Mouse (Mus musculus): ENCODE measurements around the gene Prrx1.

Gene Prrx1

DNA sequence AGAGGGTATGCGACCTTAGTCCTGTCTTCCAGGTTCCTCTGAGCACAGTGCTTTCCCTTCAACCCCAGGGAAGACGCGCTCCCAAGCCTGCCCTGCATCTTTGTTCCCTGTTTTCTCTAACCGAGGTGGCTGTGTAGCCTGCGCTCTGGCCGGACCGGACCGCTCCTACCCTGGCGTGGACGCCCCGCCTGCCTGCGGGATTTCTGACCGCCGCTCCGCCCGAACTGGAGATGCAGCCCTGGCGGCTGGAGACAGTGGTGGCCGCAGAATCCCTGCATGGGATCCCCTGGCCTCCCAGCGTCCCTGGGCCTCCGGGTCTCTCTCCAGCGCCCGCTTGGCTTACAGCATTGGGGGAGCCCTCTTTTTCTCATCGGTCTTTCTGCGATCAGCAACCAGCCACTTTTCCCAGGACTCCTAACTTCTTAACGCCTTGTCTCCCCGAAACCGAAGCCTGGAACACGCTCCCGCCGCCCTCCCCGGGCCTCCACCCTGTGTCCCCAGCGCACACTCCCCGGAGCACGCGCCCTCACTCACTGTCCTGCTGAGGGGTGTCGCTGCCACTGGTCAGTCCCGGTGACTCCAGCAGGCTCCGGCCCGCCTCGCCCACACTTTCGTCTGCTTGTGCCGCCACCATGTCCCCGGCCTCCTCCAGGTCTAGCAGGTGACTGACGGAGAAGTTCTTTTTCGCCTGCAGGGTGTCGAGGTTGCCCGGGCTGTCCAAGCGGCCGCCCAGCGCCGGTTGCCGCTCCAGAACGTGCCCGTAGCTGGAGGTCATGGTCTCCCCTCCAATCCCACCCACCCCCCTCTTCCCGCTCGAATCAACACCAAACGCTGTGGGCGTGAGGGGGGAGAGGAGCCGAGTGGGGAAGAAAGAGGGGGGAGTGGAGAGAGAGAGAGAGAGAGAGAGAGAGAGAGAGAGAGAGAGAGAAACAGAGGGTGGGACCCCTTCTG, 1.4 kb downstream of the Prrx1 start:
- peak; percentile 30 for DNase-seq (ENCODE audit: low read depth, low spot score)

DNA sequence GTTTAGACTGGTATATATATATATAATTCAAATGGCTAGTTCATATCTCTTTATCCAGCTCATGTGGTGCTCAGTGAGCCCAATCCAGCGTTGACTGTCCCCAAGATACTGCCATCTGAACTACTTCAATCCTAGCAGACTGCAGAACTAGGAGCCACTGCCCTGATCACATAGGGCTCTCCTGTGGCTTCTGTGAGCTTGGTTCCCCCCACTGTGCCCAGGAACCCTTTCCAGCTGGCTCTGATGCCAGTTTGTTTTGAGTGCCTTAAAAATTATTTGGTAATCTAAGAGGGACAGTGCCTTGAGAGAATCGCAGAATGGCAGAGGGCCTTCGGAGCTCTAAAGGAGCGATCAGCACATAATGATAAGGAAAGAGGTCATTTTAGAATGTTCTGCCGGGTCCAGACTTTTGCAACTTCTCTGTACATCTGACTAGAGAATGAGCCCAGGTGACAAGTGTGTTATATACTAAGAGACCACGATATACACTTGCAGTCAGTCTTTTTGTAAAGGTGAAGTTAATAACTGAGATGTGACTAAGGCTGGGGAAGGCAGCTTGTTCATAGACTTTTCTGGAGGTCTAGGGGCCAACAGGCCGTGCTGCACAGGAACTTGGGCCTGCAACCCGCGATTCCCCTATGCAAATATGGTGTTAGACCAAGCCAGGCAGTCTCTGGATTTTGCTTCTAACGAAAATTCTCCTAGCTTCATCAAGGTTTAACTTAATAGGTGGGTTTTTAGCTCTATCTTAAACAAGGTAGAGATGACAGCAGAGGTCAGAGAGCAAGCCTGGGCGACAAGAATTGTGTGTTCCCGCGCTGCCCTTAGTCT, 2.3 kb downstream of the Prrx1 start:
- no peak for DNase-seq (ENCODE audit: low read depth, low spot score)

DNA sequence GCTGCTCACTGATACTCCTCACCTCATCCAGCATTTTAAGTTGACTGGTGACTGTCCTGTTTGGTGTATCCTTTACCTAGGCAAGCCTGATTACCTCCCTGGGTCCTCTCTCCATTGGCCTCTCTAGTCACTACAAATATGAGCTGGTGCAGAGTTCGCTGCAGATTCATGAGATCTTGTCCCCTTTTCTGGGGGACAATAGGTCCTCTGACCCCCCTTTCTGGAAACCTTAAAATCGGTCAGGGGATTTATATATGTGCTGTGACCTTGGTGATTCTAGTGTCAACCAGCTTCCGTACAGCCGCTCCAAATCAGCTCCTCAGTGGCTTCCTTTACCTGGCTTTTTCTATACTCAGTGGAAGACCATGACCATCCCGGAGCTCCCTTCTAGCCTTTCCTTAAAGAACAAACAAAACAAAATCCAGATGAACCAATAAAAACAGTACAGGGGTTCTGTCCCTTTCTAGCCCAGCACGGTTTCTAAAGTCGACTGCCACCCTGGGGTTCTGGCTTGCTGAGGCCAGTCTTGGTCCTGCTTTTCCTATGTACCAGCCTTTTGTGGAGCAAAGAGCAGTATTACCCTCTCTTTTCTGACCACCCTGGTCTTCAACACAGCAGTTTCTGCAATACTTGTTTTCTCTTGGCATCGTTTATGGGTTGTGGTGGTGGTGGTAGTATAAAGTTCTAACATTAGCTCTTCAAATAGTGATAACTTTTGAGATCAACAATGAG, 3.3 kb downstream of the Prrx1 start:
- DNase-seq (ENCODE audit: low read depth, low spot score) = no peak

DNA sequence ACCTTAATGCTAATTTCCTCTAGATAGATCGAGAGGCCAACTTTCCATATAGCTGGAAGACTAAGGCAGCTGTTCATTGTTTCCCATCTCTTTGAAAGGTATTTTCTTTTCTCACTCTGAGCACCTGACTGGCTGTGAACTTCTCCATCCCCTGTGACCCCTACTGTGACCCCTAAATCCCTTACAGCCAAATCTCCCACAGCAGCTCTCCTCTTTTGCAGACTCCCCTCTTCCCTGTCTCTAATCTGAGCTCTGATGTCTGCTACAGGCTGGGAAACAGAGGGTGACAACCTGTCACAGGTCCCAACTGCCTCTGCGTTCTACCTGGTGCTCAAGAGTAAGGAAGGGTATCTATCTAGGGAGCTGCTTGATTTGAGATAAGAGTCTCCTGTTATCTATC, 4.0 kb downstream of the Prrx1 start:
- peak; percentile 24 for DNase-seq (ENCODE audit: low read depth, low spot score)

DNA sequence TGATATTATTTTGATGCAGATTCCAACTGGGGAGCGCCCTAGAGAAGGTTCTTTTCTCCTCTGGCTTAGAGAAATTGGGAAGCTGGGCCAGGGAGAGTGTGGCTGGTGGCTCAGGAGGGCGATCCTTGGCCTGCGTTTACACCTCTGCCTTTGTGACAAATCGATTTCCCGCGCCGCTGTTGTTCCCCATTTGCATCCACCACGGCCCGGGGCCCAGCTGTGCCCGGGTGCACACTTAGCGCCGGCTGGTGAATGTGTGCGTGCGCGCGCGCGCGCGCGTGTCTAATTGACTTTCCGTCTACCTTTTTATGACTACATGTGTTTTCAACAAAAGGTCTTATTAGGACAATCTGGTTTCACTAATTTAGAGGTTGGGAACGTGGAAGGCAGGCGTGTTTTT, 4.9 kb downstream of the Prrx1 start:
- peak; percentile 43 for DNase-seq (ENCODE audit: low read depth, low spot score)

GRCm38 (mm10) chr1:163307706-163308105, 5.8 kb downstream of the Prrx1 start:
- DNase-seq (ENCODE audit: low read depth, low spot score) = no peak

- DNase-seq (ENCODE audit: low read depth, low spot score) = peak; percentile 34
Measured at GRCm38 (mm10) chr1:163305956-163306355, 7.6 kb downstream of the Prrx1 start.

GRCm38 (mm10) chr1:163304837-163305236, 8.7 kb downstream of the Prrx1 start:
- DNase-seq (ENCODE audit: low read depth, low spot score) = no peak

- no peak for DNase-seq (ENCODE audit: low read depth, low spot score)
Measured at GRCm38 (mm10) chr1:163302292-163302691, 11.2 kb downstream of the Prrx1 start.

DNA sequence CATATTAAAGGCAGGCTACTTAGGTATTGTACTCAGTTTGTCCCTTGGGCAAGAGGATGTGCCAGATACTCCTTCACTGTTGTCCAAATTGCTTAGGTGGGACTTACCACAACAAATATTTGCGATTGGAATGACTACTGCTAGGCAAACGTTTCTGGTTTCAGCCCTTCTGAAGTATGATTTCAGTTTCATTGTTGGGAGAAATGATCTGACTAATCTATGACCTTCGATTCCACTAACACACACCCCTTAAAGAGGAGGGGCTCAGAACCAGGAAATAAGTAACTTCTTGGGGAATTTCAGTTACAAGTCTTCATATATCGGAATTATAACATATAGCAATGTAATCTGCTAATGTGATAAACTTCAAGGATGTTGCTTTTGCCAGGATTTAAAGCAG, 20.4 kb downstream of the Prrx1 start:
- no peak for DNase-seq (ENCODE audit: low read depth, low spot score)

DNA sequence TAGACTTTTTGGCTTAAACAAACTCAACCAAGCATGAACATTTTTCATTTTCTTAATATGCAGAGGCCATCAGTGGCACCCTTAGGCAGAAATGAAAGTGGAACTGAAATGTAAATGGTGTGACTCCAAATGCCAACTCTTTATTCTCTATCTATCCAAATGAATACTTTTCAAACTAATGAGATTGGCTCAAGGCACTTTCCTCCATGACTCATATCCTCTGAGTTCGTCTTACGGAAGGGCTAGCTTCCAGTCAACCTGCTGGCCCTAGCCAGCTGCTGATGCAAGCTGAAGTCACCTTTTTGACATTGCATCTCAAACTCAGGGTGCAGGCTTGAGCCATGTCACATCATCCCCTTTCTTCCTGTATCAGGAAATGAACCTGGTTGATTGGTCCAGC, 21.6 kb downstream of the Prrx1 start:
- DNase-seq (ENCODE audit: low read depth, low spot score) = no peak

DNA sequence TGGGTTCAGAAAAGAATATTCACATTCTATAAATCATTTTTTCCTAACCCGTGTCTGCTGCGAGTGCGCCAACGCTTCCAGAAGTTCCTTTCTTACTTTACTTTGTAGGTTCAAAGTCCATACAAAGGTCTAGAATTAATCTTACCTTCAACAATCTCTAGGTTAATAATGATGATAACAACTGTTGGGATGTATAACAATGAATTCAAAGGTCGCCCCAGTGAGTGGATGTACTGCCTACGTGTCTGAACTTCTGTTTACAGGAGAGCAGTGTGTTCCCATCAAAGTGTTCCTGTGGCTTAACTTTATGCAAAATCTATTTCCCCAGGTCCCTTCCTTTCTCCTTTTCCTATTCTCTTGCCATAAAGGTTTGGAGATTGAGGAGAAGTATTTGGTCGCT, 24.4 kb downstream of the Prrx1 start:
- no peak for DNase-seq (ENCODE audit: low read depth, low spot score)

- DNase-seq (ENCODE audit: low read depth, low spot score) = no peak
Measured at GRCm38 (mm10) chr1:163285539-163285938, 28.0 kb downstream of the Prrx1 start.

- no peak for DNase-seq (ENCODE audit: low read depth, low spot score)
Measured at GRCm38 (mm10) chr1:163285136-163285535, 28.4 kb downstream of the Prrx1 start.

DNA sequence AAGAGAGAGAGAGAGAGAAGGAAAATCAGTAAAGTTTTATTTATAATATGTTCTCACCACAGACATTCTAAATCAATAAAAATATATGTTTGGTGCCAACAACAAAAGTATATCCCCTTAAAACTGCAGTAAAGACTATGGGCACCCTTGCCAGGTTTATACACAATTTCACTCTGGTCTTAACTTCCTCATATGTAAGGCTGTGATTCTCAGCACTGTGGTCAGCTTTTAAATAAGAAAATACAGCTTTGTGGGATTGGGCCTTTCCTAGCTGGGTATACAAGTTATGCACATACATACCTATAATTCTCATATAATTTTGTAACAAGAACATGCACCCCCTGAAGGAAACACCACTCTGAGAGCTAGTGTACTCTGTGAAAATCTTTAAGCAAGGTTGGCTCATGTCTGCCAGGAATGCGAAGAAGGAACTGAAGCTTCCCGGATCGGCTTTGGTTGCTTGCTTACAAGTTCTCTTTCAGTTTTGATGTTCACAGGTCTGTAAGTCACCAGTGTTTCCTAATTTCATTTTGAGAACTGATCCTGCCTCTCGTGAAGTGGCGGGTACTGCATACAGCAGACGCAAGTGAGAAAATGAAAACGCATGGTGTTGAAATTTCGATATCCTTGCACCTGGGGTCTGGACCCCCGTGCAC, 29.4 kb downstream of the Prrx1 start:
- no peak for DNase-seq (ENCODE audit: low read depth, low spot score)

DNA sequence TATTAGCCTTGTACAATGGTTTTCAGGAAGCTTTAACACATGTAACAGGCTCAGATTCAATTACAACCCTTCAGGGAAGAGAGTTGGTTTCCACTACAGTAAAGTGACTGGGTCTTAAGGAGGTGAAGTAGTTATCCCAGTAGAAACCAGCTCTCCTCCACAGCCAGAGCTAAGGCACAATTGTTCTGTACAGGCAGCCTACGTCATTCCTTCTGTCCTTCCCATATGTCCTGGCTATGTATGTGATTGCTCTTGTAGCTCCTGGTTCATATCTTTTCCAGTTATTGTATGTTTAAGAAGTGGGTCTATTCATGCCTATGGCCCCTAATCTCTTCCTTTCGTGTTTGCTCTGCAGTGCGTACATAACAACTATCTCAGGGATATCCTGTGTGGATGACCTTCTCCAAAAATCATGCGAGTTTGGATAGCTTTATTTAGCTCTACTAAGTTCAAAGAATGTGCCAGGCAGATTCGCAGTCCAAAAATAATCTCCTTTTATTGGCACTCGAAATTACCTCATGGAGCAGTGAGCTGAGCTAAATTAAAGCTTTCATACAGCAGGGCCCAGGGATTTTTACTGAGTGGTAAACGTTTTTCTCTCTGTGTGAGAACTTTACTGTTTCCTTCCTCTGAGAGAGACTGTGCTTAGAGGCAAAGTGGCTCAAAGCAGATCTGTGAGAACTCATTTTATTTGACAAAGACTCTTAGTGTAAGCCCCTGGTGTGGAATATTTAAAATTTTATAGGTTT, 31.9 kb downstream of the Prrx1 start:
- DNase-seq (ENCODE audit: low read depth, low spot score) = no peak

DNA sequence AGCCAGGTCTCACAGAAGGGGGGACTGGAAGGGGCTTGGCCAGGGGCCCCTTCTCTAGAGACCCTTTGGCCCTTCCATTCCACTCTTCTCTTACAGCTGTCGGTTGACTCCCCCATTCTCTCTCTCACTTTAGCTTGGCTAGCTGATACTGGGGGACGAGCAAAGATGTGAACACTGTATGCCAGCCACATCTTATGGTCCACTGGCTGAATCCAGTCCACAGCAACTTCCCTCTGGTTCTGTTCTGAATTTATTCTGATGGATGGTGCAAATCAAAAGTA, 32.7 kb downstream of the Prrx1 start:
- no peak for DNase-seq (ENCODE audit: low read depth, low spot score)

DNA sequence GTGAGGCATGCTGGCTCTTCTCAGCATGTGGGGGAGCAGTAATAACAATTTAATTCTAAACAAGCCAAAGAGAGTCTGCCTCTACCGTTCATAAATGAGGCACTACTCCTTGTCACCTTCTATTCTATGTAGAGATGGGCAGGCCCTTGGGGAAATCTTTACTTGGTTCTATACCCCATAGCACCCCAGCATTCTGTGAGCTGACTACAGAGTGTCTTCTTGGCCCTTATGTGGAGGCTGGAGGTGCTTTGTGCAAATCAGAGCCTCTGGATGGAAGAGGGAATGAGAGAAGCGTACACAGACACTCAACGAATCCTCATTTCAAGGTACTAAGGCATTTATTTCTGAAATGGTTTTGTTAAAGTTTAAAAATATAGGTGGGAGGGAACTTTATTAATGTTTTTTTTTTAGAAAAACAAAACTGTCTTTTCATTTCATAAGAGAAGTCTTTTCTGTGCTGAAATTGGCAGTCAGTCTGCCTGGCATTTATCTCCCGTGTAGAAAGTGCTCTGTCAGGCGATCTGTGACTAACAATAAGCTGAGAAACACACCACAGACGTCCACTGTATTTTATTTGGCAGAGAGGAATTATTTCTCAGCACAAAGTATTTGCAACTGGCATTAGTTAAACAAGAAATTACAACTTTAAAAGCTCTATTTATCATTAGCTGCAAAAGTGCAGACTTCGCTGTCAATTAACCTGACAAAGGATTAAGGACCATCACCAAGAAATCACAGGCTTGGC, 33.2 kb downstream of the Prrx1 start:
- DNase-seq (ENCODE audit: low read depth, low spot score) = no peak

DNA sequence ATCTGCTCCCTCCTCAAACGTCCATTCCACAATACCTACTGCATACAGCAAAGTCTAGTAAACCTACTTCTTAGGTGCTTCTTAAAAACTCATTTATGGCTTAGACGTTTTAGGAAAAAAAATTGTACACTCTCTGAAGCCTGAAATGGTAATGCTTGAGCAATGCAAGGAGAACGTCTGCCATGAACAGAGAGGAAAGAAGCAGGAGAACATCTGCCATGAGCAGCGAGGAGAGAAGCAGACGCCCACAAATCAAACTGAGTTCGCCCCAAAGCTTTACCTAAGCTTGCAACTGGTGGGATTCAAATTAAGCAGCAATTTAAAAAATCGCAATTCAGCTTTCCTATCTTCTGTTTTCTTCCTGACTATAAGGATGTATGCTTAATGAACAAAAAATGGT, 36.4 kb downstream of the Prrx1 start:
- DNase-seq (ENCODE audit: low read depth, low spot score) = no peak

GRCm38 (mm10) chr1:163274919-163275318, 38.6 kb downstream of the Prrx1 start:
- no peak for DNase-seq (ENCODE audit: low read depth, low spot score)
